Mouse (Mus musculus) embryo, embryonic 11.5 days (tissue): ENCODE results near the gene Olfr153.
"Not testable (repeated sequence)": the region's sequence is repeated elsewhere in the genome, so short reads cannot be mapped to it uniquely, and the experiment has no call there.

Experiments
- DNase-seq: peaks from one replicate; pipeline ENCODE4 v3.0.0-alpha.2; 2012; ENCODE audit warnings: low read depth, low spot score

The Olfr153 gene

GRCm38 (mm10) chr2:87531496-87531895 lies at the start of gene Olfr153:
Olfr153 (plus strand) TSS chr2:87531796.
- DNase-seq = no peak

DNA sequence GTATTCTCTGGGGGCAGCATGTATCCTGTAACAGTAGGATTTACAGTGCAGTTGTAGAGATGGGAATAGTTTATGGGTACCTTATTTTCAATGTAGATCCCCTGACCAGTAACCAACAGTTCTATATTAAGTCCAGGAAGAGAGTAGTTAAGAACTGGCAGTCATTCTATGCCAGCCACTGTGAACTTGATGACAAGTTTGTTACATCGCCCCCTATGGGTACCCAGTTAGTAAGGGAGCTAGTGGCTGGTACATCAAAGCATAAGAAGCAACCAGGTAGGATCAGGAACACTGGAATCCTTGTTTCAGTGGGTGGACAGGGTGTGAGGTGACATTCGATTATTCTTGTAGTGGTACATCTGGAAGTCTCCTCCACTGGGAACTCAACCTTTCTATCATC lies 49.3 kb upstream of the Olfr153 start:
- DNase-seq = no peak

DNA sequence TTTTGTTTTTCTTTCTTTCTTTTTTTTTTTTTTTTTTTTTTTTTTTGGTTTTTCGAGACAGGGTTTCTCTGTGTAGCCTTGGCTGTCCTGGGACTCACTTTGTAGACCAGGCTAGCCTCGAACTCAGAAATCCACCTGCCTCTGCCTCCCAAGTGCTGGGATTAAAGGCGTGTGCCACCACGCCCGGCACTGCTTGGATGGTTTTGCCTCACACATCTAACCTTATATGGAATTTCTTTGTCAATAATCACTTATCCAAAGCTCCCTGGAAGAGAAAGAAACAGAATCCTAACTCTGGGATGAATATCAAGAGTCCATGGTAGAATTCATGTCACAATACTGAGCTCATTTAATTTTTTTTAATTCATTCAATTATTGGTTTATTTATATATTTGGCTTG lies 34.6 kb upstream of the Olfr153 start, which contains the start of gene Pramel7:
Pramel7 (minus strand) TSS at position 101 of the 400 bp plus-strand sequence.
- not testable (repeated sequence) for DNase-seq

DNA sequence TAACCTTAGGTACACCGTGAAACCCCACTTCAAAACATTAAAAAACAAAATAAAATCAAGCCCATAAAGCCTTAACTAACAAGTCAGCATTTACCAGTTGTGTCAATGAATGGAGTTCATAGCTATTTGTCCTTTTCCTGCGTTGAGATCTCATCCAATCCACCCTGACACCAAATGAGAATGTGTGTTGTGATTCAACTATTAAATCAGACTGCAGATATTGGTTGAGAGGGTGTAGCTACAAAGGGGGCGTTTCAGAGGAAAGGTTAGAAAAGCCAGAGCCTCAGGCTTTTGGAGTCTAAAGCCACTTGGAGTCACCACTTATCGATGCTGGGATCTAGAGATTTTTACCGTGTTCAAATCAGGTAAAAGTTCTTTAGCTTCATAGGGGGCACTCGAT lies 25.3 kb upstream of the Olfr153 start, which contains the start of gene Pramel6:
Pramel6 (plus strand) TSS at position 301 of the 400 bp plus-strand sequence.
- DNase-seq = no peak

- no peak for DNase-seq
These were observed 16.6 kb upstream of the Olfr153 start for GRCm38 (mm10) chr2:87515046-87515445.

DNA sequence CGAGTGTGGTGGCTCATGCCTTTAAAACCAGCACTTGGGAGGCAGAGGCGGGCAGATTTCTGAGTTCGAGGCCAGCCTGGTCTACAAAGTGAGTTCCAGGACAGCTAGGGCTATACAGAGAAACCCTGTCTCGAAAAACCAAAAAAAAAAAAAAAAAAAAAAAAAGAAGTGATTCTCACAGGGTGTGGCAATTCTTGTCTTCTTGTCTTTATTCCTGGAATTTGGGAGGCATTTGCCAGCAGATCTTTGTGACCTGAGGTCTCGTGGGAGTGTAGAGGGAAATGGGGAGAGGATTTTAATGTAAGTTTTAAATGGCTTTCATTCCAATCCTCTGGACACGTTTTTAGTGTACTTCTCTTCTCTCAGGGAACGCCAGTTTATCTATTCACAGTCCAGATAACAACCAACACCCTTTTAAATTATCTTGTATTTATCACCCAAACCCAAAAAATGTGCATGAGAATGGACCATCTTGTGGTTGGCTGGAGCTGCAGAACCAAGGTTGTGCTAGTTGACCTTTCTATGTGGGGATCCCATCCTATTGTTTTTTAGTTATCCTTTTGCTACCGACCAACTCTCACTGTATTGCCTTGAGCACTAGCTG lies 16.0 kb upstream of the Olfr153 start:
- DNase-seq = no peak

DNA sequence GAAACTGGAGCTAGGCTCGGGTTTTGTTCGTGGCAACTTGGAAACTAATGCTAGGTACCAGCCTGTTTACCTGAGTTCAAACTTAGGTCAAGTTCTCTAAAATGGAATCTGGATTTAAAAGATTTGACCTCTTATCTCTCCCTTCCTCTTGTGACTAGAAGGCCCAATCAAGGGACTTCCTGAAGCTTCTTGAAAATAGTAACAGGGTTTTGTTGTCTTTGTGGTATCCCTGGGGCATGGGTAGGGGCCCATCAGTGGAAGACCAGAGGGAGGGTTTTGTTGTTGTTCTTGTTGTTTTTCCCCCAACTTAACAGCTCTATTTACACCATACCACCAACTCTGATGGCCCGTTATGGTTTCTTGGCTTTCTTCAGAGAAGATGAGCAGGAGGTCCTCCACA lies 15.0 kb upstream of the Olfr153 start:
- DNase-seq = no peak

- DNase-seq = no peak
These were observed 10.9 kb upstream of the Olfr153 start for GRCm38 (mm10) chr2:87520651-87521050.

DNA sequence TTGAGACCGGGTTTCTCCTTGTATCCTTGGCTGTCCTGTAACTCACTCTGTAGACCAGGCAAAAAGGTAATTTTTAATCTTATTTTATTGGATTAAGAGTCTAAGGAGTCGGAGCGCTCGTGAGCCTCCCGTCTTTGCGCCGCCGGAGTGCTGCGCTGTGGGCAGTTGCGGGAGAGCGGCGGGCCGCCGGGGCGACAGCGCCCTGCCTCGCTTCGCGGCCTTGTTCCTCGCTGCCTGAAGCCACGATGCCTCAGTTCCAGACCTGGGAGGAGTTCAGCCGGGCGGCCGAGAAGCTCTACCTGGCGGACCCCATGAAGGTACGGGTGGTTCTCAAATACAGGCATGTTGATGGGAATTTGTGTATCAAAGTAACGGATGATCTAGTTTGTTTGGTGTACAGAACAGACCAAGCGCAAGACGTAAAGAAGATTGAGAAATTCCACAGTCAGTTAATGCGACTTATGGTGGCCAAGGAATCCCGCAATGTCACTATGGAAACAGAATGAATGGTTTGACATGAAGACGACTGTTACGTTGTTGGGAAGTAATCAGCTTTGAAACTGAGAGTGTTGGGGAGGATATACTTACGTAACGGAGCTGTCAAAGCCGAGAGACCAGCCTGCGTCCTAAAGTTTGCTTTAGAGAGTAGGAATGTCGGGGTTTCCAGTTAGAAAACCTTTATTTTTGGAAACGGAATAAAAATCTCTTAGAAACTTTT lies 5.5 kb upstream of the Olfr153 start:
- not testable (repeated sequence) for DNase-seq

GRCm38 (mm10) chr2:87534826-87535225 lies 3.2 kb downstream of the Olfr153 start:
- no peak for DNase-seq

DNA sequence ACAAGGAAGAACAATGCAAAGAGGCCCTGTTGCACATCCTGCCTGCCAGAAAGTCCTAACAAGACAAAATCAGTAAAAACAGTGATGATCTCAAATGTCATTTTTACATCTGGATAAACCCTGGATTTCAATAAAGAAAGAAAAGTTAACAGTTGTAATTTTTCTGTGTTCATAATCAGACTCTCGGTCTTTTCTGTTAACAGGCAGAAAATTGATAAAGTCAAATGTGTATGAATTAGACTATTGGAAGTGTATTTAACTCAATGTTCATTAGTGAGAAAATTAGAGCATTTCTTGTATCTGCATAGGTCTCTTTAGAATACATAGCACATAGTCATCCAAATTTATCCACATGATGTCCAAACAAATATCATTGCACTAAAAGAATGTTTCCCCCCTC lies 13.8 kb downstream of the Olfr153 start, which contains the start of gene Olfr1128:
Olfr1128 (minus strand) TSS at position 101 of the 400 bp plus-strand sequence.
- no peak for DNase-seq

DNA sequence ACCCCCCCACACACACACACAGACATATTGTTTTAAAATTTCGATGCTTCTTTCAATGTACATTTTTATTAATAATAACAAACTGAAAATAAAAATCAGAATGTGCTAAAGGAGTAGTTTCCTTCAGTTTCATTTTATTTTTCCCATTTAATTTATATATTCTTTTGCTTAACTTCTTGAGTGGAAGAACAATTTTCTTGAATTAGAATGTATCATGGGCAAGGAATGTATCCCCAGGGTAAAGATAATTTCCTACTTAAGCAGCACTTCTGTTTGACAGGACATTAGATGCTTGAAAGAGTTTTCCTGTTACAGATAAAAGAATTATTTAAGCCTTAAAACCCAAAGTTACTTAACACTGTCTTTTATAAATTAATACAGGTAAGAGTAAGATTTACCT lies 42.0 kb downstream of the Olfr153 start, which contains the start of gene Olfr1129:
Olfr1129 (plus strand) TSS at position 301 of the 400 bp plus-strand sequence.
- not testable (repeated sequence) for DNase-seq
